Mouse (Mus musculus): Measurements from ENCODE around the gene Hist1h2af. TPM values are rescaled to one million over a fixed set of nuclear protein-coding genes. Genes with fewer than 3 reads are reported as not detected.
"Not testable (repeated sequence)": the region's sequence is repeated elsewhere in the genome, so short reads cannot be mapped to it uniquely, and the experiment has no call there.

Gene Hist1h2af
- polyA plus RNA-seq (2015; fragmentation: Nextera tagmentation; extraction: Ambion mirVana) = 0.82 and 2.1 TPM in 2 replicates

DNA sequence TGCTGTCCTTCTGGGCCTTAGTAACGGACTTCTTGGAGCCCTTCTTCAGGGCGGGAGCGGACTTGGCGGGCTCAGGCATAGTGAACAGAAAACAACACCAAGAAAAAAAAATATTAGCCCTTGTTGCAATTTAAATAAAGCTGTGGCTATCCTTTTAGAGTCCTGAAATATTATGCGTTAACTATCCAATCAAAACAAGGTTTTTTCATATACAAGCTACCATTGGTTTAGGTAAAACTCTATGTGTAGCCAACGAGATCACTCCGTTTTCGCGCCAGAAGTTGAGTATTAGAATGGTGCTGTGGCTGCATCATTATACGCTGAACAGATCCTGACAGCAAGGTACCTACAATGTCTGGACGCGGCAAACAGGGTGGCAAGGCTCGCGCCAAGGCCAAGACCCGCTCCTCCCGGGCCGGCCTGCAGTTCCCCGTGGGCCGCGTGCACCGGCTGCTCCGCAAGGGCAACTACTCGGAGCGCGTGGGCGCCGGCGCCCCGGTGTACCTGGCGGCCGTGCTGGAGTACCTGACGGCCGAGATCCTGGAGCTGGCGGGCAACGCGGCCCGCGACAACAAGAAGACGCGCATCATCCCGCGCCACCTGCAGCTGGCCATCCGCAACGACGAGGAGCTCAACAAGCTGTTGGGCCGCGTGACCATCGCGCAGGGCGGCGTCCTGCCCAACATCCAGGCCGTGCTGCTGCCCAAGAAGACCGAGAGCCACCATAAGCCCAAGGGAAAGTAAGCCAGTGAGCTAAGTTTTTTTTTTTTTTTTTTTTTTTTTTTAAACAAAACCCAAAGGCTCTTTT is at the start of gene Hist1h2af:
Gene Hist1h2af (plus strand): TSS at position 347 of the 808 bp plus-strand sequence.
- peak within 1 kb of the TSS; percentile 52 for H3K4me3 ChIP-seq
- peak within 1 kb of the TSS; percentile 89 for H3K4me2 ChIP-seq
- H3K27me3 ChIP-seq, H3K9me3 ChIP-seq, H3K36me3 ChIP-seq: not testable (repeated sequence)
- H3K9ac ChIP-seq = peak within 1 kb of the TSS; percentile 36
- H3K27ac ChIP-seq (replicated peaks) = peak within 1 kb of the TSS; percentile 96
- ATAC-seq (ENCODE audit: low FRiP score, low read depth) = peak; percentile 40
- H3K4me1 ChIP-seq (replicated peaks) = peaks cover 43% of the 10 kb centered on the region
- 0% methylated on average over 32 of the region's 53 CpGs for WGBS

DNA sequence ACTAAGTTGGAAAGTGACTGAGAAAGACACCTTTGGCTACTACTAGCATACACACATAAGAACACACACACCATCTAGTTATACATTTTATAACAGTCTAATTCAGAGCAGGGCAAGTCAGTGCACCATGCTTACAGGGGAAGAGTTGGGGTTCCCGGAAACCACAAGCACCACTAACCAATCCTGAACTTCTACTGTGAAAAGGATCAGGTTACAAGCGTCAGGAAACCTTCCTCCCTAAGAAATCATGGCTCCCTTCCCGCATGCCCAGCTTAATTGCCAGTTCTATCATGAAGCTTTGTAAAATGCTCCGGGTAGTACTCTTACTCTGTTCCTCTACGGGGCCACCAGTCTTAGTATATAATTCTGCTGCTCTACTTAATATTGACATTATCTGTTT is 48.4 kb upstream of the Hist1h2af start:
- Histone ChIP-seq H3K4me2 (no peak overlapping the region), H3K27ac (replicated peaks) (no peak overlapping the region), H3K9me3 (no peaks in the 10 kb centered on the region), H3K4me3 (no peak overlapping the region), H3K9ac (no peak overlapping the region), H3K36me3 (no peaks in the 10 kb centered on the region), H3K4me1 (replicated peaks) (0 out of 2 replicates have a peak, but pooled peaks cover 2% of the 10 kb centered on the region), H3K27me3 (no peaks in the 10 kb centered on the region)
- WGBS = 55% methylated on average over 5 of the region's 5 CpGs
- ATAC-seq (ENCODE audit: low FRiP score, low read depth) = no peak

DNA sequence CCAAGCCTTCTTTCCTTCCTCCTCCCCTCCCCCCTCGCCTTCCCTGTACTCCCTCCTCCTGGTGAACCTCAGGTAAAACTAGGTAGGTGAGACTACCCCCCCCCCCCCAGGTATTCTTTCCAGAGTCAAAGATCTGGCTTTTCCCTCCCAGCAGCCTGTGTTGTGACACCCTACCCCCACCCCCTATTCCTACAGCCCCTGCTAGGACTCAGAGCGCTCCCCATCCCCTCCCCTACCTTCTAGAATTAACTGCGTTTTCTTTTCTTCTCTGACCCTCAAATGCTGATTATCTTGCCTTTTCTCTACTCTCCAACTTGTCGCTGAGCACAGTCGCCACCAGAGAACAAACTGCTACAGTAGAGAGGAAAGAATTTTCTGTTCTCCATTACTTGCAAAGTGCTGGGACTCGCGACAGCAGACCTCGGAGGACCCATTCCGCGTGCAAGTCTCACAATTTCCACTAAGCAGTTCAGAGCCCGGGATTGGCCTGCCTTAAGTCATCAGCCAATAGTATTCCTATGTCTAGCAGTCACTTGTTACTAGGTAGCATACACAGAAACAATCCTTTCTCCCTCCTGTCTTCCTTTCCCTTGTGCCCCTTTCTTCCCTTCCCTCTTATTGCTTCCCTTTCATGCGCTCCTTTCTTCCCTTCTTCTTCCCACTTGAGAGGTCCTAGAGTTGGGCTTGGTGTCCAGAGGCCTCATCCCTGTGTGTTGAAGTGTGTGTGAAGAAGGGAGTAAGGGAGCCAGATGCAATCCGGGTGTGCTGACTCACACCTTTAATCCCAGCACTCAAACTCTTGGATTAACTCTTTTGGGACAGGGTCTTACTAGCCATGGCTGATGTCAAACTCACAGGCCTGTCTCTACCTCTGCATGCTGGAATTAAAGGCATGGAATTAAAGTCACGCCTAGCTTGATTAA is 45.0 kb upstream of the Hist1h2af start, which contains the start of gene Btn2a2:
Gene Btn2a2 (minus strand): TSS at position 458 of the 923 bp plus-strand sequence.
- Histone ChIP-seq H3K27ac (replicated peaks) (no peak within 1 kb of the TSS), H3K36me3 (no peaks in the 10 kb centered on the region), H3K27me3 (no peaks in the 10 kb centered on the region), H3K4me3 (peak within 1 kb of the TSS; percentile 39), H3K4me2 (peak within 1 kb of the TSS; percentile 63), H3K9ac (no peak within 1 kb of the TSS), H3K9me3 (no peaks in the 10 kb centered on the region), H3K4me1 (replicated peaks) (peaks cover 7% of the 10 kb centered on the region)
- ATAC-seq (ENCODE audit: low FRiP score, low read depth) = peak; percentile 97
- 4% methylated on average over 13 of the region's 14 CpGs for WGBS

DNA sequence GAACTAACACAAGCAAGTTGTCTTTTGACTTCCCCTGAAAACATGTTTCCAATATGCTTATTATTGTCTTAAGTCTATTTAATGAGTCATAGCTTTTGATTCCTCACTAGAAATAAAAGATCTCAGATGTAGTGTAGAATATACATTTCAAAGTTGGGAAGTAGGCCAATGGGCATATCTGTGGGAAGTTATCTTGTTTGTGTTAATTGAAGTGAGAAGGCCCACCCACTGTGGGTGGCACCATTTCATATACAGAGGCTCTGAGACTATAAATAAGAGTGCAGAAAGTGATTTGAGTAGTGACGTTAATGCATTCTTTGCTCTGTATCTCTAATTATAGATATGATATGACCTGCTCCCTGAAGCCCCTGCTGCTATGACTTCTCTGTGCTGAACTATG is 42.8 kb upstream of the Hist1h2af start:
- H3K27ac ChIP-seq (replicated peaks) = no peak overlapping the region
- 60% methylated on average over 1 of the region's 1 CpGs for WGBS
- H3K9me3 ChIP-seq = no peaks in the 10 kb centered on the region
- H3K9ac ChIP-seq = no peak overlapping the region
- no peaks in the 10 kb centered on the region for H3K27me3 ChIP-seq
- no peak overlapping the region for H3K4me2 ChIP-seq
- H3K36me3 ChIP-seq = no peaks in the 10 kb centered on the region
- H3K4me3 ChIP-seq = no peak overlapping the region
- H3K4me1 ChIP-seq (replicated peaks) = peaks cover 7% of the 10 kb centered on the region
- ATAC-seq (ENCODE audit: low FRiP score, low read depth) = no peak

DNA sequence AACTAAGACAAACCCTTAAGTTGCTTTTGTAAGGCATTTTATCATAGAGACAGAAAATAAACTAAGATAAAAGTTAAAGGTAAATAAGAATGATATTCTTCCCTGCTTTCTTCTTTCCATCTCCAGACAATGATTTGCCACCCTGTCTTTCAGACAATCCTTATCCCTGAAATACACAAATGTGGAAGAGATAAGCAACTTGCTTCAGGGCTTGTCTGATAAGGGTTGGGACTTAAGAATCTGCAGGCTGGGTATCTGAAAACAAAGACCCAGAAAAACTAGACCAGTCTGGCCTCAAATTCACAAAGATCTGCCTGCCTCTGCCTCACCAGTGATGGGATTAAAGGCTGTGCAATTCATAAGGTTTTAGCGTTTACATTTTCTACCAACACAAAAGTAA is 42.4 kb upstream of the Hist1h2af start:
- Histone ChIP-seq H3K27ac (replicated peaks) (no peak overlapping the region), H3K9me3 (no peaks in the 10 kb centered on the region), H3K4me1 (replicated peaks) (peaks cover 7% of the 10 kb centered on the region), H3K27me3 (no peaks in the 10 kb centered on the region), H3K9ac (no peak overlapping the region), H3K36me3 (no peaks in the 10 kb centered on the region), H3K4me3 (no peak overlapping the region), H3K4me2 (no peak overlapping the region)
- ATAC-seq (ENCODE audit: low FRiP score, low read depth) = no peak
- 15% methylated on average over 1 of the region's 1 CpGs for WGBS

DNA sequence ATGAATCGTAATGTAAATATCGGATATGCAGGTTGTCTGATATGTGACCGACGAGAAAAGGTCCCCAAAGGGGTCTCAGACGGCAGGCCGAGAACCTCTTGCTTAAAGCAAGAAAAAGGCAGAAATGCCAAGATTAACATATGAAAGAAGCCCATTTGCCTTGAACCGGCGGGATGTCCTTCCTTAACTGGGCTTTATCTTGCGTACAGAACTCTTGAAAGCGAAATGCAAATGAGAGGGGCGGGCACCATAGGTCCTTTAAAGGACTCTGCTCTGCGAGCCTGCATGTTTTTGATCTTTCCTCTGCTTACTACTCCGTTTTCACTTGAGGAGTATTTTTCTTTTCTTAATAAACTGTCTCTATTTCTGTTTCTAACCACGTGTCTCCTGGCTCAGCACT is 41.7 kb upstream of the Hist1h2af start:
- 4% methylated on average over 14 of the region's 14 CpGs for WGBS
- ATAC-seq (ENCODE audit: low FRiP score, low read depth) = no peak
- Histone ChIP-seq H3K4me3 (peak overlapping the region; percentile 21), H3K27me3 (peaks cover 2% of the 10 kb centered on the region; the same call in 1 of the 2 replicates), H3K27ac (replicated peaks) (no peak overlapping the region), H3K9ac (no peak overlapping the region), H3K36me3 (no peaks in the 10 kb centered on the region), H3K4me1 (replicated peaks) (peaks cover 7% of the 10 kb centered on the region), H3K4me2 (peak overlapping the region; percentile 48), H3K9me3 (no peaks in the 10 kb centered on the region)

DNA sequence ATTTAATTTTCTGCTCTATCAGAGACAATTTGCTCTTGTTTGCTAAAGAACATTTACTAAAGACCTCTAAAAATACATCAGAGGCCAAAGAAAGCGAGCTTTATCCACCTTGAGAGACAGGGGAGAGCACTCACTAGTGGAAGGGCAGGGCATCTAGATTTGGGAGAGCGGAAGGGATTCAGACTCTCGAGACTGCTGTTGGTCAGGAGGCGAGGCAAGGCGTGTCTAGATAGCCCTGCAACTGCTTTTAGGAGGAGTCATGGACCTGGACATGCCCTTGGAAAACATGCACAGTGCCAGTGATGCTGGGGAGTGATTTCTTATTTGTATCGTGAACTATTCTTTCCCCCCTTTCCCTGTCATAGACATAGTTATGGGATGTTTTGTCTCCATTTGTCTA is 38.2 kb upstream of the Hist1h2af start:
- no peaks in the 10 kb centered on the region for H3K36me3 ChIP-seq
- no peak overlapping the region for H3K9ac ChIP-seq
- H3K4me1 ChIP-seq (replicated peaks) = peaks cover 12% of the 10 kb centered on the region
- H3K9me3 ChIP-seq = no peaks in the 10 kb centered on the region
- WGBS = 85% methylated on average over 6 of the region's 6 CpGs
- ATAC-seq (ENCODE audit: low FRiP score, low read depth) = no peak
- H3K4me3 ChIP-seq = no peak overlapping the region
- H3K27ac ChIP-seq (replicated peaks) = no peak overlapping the region
- peaks cover 18% of the 10 kb centered on the region for H3K27me3 ChIP-seq
- no peak overlapping the region for H3K4me2 ChIP-seq

DNA sequence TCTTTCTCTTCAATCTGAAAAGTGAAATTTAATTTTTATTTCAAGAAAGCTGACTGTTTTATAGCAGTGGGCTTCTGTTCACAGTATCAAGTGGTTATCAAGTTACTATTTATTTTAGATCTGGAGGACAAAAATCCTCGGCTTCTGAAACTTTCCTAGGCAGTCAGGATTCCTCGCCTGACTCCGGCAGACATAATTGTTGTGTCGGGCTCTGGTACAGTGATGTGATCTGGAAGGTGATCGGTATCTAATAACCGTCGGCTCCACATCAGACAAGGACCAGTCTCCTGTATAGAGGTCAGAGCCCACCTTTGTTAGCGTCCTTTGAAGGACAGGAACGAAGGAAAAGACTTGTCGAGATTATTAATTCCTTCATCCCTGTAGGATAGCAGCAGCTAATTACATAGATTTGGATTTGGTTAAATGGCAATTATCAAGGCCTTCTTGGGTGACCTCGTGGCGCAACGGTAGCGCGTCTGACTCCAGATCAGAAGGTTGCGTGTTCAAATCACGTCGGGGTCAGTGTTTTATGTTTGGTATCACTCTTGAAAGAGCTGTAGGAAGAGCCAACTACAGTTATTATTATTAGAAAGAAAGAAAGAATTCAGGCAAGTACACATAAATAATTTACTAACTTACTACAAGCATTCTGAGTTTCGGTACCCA is 35.9 kb upstream of the Hist1h2af start:
- WGBS = 6% methylated on average over 19 of the region's 19 CpGs
- no peaks in the 10 kb centered on the region for H3K36me3 ChIP-seq
- peak overlapping the region; percentile 44 for H3K4me2 ChIP-seq
- H3K4me3 ChIP-seq = peak overlapping the region; percentile 25
- H3K9me3 ChIP-seq = no peaks in the 10 kb centered on the region
- no peak overlapping the region for H3K9ac ChIP-seq
- H3K27me3 ChIP-seq = peaks cover 21% of the 10 kb centered on the region
- H3K4me1 ChIP-seq (replicated peaks) = peaks cover 8% of the 10 kb centered on the region; the same call in 1 of the 2 replicates
- ATAC-seq (ENCODE audit: low FRiP score, low read depth) = no peak
- H3K27ac ChIP-seq (replicated peaks) = no peak overlapping the region

DNA sequence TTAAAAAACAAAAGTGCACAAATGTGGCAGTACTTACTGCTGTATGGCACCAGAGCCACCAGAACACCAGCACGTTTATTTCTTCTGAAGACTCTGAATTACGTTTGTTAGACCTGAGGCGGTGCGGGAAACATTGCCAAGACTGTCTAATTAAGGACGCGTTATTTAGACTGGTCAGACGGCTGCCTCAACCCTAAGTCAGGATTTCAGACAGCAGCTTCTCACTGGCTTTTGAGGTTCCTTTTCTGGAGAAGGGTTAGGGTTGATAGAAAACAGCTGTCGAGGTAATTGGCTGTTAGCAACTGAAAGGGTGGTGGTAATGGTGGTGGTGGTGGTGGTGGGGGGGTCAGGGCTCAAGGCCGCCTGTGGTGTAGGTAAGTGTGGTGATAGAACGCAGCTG is 35.1 kb upstream of the Hist1h2af start:
- WGBS = 6% methylated on average over 10 of the region's 10 CpGs
- peak overlapping the region; percentile 44 for H3K4me2 ChIP-seq
- H3K9ac ChIP-seq = no peak overlapping the region
- no peaks in the 10 kb centered on the region for H3K36me3 ChIP-seq
- H3K27ac ChIP-seq (replicated peaks) = no peak overlapping the region
- no peak for ATAC-seq (ENCODE audit: low FRiP score, low read depth)
- peaks cover 21% of the 10 kb centered on the region for H3K27me3 ChIP-seq
- H3K4me3 ChIP-seq = peak overlapping the region; percentile 25
- peaks cover 8% of the 10 kb centered on the region; the same call in 1 of the 2 replicates for H3K4me1 ChIP-seq (replicated peaks)
- no peaks in the 10 kb centered on the region for H3K9me3 ChIP-seq

DNA sequence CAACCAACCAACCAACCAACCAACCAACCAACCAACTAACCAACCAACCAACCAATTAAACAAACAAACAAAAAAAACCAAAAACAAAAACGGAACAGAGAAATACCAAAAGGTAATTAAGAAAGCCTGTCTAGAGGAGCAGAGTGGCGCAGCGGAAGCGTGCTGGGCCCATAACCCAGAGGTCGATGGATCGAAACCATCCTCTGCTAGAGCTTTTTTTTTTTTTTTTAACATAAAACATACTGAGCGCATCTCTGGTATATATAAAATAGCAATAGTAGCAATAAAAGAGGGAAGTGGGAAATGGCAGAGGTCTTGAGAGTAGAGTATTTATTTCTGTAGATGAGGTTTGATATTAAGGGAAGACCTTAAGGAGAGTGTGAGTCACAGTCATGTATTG is 33.8 kb upstream of the Hist1h2af start:
- no peak overlapping the region for H3K27ac ChIP-seq (replicated peaks)
- H3K4me3 ChIP-seq = no peak overlapping the region
- no peaks in the 10 kb centered on the region for H3K9me3 ChIP-seq
- H3K9ac ChIP-seq = no peak overlapping the region
- no peak for ATAC-seq (ENCODE audit: low FRiP score, low read depth)
- H3K36me3 ChIP-seq = no peaks in the 10 kb centered on the region
- peaks cover 8% of the 10 kb centered on the region; the same call in 1 of the 2 replicates for H3K4me1 ChIP-seq (replicated peaks)
- no peak overlapping the region for H3K4me2 ChIP-seq
- WGBS = 6% methylated on average over 7 of the region's 7 CpGs
- H3K27me3 ChIP-seq = peaks cover 21% of the 10 kb centered on the region

DNA sequence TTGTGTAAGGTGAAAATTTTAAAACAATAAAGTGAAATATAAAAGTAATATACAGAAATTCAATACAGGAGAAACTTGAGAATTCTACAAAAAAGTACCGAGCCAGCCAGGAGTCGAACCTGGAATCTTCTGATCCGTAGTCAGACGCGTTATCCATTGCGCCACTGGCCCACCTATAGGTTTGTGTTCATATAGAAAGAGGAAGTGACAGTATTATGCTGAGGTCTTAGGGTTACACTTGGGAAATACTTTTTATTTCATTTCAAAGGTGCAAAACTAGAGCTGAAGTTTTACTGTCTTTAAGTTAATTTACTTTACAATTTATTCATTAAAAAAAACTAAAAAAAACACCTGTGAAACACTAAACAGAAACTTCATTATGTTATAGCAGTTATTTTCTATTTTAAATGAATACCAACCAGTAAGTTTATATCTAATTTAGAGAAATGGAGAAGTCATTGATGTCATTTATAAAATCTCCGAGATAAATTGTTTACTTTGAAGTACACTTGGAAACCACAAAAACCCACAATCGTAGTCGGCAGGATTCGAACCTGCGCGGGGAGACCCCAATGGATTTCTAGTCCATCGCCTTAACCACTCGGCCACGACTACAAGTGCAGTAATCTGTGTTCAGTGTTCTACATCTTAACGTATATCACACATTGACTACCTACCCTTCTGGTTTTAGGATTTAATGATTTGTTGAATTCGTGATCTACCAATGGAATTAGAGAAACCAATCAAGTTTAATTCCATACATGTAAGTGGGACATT is 33.1 kb upstream of the Hist1h2af start:
- no peak overlapping the region for H3K9ac ChIP-seq
- H3K4me2 ChIP-seq = 0 out of 2 replicates have a peak overlapping the region, but pooled peaks have one; percentile 2
- H3K36me3 ChIP-seq = no peaks in the 10 kb centered on the region
- H3K27me3 ChIP-seq = peaks cover 21% of the 10 kb centered on the region
- no peaks in the 10 kb centered on the region for H3K9me3 ChIP-seq
- H3K4me1 ChIP-seq (replicated peaks) = peaks cover 12% of the 10 kb centered on the region; the same call in 1 of the 2 replicates
- WGBS = 3% methylated on average over 17 of the region's 17 CpGs
- peak; percentile 61; the same call in 1 of the 2 replicates for ATAC-seq (ENCODE audit: low FRiP score, low read depth)
- no peak overlapping the region for H3K4me3 ChIP-seq
- no peak overlapping the region for H3K27ac ChIP-seq (replicated peaks)
